Mouse (Mus musculus): ENCODE measurements around the gene Slc7a7. TPM values are rescaled to one million over a fixed set of nuclear protein-coding genes. Genes with fewer than 3 reads are reported as not detected.
A peak's percentile ranks its signal among the peaks of the same experiment; 100 is the strongest.

The Slc7a7 gene
- total RNA-seq (2022) = 1 to 10 TPM; 3.8 to 6.4 (median 5.1) TPM

DNA sequence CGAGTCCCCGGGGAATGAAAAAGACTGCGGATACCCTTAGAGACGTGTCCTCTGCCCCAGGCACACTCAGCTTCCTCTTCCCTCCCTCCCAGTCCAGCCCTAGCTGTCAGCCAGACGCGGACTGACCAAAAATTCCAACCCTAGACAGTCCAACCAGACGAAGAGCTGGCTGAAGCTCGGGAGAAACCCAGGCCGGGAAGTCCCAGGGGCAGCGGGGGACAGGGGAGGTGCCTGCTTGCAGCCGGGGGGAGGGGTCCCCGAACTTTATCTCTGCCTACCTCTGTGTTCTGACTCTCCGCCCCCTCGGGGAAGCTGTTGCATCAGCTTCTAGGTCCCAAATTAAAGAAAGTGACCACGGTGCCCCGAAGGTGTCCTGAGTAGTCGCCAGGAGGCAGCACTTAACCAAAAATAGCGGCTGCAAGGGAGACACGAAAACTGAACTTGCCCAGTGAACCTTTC lies at the start of gene Slc7a7:
Slc7a7 (minus strand) TSS at position 158 of the 459 bp plus-strand sequence.
- no peak for DNase-seq (ENCODE audit: low spot score)

DNA sequence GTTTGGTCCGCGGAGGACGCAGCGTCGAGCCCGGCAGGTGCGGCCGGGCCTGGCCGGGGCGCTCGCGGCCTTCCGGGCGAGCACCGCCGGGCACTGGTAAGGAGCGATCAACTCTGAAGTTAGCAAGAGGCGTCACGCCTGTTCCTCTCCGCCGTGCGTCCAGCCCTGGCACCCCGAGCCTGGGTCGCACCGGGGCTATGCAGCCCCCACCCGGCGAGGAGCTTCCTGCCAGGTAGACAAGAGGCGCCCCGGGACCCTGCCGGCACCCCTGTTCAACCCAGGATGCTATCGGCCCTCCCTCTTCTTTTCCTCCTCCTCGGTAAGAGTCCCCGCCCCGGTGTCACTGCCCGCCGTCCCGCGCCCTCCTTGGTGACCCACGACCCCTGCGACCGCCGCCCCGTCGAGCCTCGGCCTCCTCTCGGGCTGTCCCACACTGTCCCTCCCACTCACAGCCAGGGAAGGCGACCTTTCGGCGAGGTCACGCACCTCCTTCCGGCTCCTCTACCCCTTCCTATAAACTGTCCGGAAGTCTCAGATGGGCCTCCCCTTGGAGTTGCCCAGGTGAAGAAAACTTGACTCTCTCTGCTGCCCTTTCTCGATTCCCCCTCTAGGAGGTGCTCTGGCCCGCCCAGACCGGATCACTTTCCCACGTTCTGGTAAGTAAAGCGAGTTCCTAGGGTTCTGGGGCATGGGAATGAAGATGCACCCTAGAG lies 46.9 kb upstream of the Slc7a7 start:
- peak; percentile 64 for DNase-seq (ENCODE audit: low spot score)

DNA sequence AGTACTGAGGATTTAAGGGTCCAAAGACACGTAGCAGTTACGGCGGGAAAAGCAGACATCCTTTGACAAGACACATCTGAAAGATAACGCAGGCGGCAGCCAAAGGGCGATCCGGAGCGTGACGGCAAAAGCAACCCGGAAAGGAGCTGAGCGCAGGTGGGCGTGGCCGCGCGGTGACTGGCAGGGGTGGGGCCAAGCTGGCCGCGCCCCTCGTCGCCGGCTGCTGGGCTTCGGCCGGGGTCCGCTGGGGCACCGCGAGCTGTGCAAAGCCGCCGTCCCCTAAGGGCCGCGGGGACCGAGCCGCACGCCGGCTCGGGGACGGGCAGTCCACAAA lies 46.3 kb upstream of the Slc7a7 start, which contains the start of gene Lrp10:
Lrp10 (plus strand) TSS at position 179 of the 334 bp plus-strand sequence.
- DNase-seq (ENCODE audit: low spot score) = peak; percentile 82

DNA sequence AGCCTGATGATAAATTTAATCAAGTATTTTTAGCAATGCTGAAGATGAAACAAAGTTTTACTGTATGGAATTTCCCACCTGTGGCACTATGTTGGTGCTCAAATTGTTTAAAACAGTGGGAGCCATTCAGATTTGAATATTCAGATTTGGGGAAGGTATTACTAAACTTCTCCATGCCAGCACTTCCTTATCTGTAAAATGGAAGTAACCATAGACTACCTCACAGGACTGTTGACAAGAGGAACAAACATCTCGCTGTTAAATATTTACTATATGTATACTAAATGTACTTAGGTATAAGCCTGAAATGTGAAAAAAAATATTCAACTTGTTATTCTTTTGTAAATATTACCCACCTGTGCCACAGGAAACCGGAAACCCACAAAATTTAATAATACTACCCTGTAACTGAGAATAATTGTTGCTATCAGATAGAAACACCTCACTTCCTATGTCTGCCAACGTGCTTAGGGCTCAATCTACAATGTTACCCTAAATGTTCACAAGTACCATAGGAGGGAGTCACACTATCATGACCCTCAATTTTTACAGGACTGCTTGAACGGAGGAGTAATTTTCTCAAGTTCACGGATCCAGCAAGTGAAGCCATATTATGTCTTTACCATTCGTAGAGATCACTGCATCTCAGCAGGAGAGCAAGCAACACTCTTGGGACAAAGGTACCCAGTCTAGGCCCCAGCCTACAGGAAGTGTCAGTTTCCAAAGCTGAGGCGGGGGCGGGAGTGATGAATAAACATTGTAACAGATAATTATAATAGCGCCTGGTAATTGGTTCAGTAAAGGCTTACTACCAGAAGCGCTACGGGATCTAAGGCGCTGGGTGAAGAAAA lies 45.8 kb upstream of the Slc7a7 start:
- DNase-seq (ENCODE audit: low spot score) = no peak

DNA sequence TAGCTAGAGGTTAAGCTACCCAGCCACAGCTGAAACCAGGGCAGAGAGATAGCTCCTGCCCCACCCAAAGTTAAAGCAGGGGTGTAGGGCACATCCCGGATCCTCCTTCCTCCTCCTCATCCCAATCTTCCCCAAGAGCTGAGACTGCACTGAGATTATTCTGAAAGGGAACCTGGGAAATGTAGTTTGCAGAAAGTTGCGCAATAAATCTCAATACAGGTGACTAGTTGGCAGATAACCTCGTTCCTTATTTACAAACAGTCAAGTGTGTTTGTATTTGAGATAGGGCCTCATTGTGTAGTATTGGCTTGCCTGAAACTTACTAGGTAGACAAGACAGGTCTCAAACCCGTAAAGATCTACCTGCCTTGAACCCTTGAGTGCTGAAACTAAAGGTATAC lies 44.6 kb upstream of the Slc7a7 start:
- DNase-seq (ENCODE audit: low spot score) = no peak

DNA sequence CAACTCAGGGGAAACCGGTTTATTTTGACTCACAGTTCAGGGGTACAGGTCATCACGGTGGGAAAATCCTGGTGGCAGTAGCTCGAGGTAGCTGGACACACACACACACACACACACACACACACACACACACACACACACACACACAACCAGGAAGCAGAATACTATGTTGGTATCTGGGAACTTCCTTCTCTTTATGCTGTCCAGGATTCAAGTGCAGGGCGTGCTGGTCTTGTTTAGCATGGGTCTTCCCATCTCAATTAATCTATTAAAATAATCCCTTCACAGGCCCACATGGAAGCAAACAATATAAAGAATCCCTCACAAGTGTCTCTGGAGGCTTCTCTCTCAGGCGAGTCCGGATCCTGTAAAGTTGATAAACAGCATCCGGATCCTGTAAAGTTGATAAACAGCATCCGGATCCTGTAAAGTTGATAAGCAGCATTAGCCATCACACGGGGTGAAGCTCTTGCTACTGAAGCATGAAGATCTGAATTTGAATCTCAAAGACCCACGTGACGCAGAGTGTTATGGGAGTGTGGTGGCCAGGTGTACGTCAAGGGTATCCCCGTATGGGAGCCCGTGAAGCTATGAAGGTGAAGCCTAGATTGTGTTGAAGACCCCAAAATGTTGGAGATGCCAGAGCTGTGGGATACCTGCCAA lies 40.5 kb upstream of the Slc7a7 start:
- no peak for DNase-seq (ENCODE audit: low spot score)

DNA sequence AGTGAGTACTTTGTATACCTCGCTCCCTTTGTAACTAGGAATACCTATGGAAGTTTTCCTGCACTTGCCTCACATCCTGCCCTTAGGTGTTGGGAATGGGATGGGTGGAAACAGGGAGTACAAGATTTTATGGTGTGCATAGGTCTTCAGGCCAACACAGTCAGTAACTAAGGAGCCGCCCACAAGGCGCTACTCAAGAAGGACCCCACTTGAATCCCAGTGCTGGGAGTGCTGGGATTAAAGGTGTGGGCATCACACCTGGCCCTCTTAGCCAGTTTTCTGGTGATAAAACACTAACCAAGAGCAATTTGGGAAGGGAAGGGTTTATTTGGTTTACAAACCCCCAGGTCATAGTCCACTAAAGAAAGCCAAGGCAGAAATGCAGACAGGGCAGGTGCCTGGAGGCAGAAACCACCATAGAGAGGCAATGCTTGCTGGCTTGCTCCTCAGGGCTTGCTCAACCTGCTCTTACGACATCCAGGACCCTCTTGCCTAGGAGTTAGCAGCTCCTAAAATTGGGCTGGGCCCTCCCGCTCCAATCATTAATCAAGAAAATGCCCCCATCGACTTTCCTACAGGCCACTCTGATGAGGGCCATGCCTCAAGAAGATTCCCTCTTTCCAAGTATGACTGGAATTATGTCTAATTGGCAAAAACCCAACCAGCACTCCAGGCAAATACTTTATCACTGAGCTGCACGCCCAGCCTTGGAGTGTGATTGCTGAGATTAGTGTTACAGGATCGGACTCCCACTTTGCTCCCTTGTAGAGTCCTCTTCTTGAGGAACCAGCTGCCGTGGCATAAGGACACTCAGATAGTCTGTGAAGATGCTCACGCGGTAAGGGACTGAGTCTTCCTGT lies 37.3 kb upstream of the Slc7a7 start:
- no peak for DNase-seq (ENCODE audit: low spot score)

DNA sequence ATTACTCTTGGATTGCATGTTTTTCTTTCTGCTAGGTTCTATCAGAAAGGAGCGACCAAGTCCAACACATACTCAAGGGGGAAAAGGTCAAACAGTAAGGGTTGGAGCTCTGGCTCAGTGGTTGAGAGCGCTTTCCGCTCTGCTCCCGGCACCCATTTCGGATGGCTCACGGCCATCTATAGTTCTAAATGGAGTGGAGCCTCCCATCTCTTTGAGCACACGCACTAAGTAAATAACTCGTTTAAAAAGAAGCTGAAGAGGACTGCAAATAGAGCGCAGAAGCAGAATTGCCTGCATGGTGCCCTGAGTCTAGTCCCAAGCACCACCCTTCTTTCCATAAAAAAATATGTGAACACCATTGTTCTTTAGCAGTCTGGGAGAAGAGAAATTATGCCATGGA lies 36.0 kb upstream of the Slc7a7 start:
- DNase-seq (ENCODE audit: low spot score) = no peak

DNA sequence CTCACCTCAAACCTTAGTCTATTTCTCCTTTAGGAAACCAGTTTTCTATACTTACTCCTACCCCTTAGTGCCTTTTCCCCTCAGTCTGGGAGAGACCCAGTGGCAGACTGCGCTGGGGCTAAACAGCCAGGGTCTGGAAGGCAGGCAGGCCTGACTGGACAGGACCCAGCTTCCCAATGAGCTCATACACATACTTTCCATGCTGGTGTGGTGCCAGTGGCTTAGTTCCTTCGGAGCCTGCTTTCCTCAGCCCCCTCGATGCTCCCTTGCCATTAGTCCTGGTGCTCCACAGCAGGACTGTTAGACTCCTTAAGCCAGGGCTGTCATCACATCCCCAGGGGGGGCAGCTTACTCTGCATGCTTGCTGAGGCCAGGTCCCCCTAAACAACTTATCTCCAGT lies 27.9 kb upstream of the Slc7a7 start:
- no peak for DNase-seq (ENCODE audit: low spot score)

DNA sequence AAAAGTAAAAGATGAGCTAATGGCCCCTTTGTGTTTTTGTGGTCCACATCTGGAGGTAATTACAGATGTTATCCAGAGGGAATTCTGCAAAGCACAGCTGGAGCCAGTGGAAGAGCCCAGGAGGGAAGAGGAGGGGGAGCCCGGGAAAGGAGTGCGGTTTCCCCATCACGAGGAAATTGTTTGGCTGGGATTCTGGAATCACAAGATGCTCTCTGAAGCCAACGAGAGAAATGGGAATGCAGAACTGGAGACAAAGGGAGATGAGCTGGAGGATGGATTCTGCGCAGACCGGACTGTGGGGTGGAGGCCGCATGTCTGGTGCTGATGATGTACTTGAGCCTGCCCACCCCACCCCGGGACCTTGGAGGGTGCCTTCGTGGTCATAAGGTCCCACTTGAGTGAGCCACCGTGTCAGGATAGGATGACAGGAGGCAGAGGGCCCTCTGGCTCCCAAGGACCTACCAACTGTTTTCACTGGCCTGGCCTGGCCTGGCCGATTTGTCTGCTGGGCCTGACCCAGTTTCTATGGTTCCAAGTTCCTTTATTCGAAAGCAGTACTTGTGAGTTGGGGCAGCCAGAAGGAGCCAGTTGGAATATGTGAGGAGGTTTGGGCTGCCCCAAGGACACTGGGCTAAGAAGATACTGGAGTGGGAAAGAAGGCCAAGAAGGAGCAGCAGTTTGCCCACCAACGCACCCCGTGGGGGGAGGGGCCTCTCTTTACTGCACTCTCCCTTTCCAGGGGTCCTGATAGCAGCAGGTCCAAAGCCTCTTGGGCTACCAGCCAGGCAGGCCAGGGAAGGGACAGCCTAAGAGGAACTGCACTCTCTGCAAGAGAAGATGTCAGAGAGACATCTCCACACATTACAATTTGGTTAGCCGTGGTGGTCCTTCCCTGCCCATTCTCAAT lies 26.4 kb upstream of the Slc7a7 start:
- peak; percentile 84 for DNase-seq (ENCODE audit: low spot score)

DNA sequence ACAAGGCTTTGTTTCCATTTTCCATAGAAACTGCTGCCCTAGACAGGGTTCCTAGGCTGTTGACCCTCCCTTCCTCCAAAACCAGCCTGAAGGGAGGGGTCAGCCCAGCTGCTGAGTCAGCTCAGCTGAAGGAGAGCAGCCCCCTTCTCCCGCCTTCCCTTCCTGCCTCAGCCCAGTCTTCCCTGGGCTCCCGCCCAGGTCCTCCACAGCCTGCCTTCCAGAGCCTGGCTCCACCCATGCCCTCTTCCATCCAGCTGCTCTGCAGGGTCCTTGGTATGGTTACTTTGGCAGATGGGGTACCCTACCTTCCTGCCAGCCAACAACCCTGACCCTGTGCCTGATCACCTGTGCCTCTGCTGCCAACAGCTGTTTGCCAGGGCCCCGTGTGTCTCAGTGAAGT lies 25.6 kb upstream of the Slc7a7 start:
- DNase-seq (ENCODE audit: low spot score) = peak; percentile 37

DNA sequence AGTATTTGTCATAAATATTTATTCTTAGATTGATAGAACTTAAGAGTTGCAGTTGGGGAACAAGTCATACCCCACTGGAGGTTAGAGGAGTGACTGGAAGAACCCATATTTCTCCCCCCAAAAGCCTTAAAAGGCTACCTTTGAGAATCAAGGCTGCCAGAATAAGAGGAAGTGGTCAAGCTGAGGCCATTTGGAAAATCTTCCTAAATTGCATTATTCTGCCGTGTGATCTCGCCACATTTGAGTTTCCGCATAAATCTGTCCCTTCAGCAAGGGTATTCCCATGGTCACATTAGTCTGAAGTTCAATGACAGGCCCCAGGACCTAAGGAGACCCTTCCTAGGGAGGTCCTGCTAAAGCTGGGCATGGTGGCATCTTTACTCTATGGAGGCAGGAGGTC lies 25.0 kb upstream of the Slc7a7 start:
- DNase-seq (ENCODE audit: low spot score) = no peak

DNA sequence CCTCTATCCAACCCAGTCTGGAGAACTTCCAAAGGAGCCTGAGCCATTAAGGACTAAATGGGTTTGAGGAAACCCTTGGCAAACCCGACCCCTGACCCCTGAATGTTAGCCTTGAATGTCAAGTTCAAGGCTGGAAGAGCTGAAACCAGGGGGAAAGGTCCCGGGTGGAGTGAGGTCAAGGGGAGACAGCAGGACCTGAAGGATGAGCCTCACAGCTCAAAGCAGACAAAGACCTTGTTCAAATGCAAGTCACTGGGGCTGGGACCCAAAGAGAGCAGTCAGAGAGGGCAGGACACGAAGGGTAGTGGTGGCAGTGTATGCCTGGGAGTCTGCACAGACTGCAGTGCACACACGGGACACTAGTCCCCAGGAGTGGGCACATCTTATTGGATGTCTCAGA lies 23.8 kb upstream of the Slc7a7 start:
- DNase-seq (ENCODE audit: low spot score) = no peak

DNA sequence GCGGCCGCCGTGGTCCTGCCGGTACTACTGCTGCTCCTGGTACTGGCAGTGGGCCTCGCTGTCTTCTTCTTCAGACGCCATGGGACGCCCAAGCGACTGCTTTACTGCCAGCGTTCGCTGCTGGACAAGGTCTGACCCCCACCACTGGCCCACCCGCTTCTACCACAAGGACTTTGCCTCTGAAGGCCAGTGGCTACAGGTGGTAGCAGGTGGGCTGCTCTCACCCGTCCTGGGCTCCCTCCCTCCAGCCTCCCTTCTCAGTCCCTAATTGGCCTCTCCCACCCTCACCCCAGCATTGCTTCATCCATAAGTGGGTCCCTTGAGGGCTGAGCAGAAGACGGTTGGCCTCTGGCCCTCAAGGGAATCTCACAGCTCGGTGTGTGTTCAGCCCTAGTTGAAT lies 23.0 kb upstream of the Slc7a7 start:
- DNase-seq (ENCODE audit: low spot score) = no peak

DNA sequence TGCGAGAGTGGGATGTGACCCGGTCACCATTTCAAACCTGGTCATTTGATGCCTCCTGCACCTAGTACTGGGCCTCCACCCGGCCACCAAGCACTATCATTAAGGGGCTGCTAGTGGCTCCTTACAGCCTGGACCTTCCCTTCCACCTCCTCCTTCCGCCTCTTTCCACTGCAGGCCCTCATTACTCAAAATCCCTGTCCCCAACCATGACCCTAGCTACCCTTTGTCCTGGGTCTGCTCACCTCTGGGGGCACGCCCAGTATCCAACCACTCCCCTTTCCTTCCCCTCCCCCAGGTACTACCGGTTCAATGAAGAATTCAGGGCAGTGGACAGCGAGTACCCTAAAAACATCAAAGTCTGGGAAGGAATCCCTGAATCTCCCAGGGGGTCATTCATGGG lies 22.0 kb upstream of the Slc7a7 start:
- no peak for DNase-seq (ENCODE audit: low spot score)

DNA sequence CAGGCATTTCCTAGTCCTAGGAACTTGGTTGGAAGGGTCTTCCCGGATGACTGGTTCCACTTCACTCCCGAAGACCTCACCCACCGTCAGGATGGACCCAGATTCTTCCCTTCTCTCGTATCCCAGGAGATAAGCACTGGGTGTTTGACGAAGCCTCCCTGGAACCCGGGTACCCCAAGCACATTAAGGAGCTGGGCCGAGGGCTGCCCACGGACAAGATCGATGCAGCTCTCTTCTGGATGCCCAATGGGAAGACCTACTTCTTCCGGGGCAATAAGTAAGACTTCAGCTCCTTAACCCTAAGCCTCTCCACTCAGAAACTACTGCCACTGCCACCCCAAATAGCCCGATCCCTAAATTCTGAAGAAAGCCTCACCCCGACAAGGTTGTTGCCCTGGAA lies 21.6 kb upstream of the Slc7a7 start:
- DNase-seq (ENCODE audit: low spot score) = no peak

DNA sequence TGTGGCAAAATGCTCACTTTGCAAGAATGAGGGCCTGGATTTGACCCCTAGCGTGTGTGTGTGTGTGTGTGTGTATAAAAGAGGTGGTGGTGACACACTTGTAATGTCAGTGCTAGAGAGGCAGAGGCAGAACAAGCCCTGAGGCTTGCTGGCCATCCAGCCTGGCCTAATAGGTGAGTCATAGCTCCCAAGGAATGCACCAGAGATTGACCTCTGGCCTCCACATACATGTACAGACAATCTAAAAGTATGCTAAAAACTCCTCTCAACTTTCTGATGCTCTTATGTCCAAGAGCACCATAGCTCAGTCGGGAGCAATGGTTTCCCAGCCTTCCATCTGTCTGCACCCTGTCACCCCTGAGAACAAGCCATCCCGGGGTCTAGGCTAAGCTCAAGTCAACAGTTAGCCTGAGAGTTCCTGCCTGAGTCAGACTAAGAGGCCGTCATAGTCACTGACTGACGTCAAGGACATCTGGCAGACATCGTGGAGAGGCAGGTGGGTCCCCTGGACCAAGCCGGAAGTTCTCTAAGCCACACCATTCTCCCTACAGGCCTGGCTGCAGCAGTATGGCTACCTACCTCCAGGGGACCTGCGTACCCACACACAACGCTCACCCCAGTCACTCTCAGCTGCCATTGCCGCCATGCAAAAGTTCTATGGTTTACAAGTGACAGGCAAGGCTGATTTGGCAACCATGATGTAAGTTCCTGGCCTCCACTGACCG lies 17.8 kb upstream of the Slc7a7 start:
- DNase-seq (ENCODE audit: low spot score) = no peak

DNA sequence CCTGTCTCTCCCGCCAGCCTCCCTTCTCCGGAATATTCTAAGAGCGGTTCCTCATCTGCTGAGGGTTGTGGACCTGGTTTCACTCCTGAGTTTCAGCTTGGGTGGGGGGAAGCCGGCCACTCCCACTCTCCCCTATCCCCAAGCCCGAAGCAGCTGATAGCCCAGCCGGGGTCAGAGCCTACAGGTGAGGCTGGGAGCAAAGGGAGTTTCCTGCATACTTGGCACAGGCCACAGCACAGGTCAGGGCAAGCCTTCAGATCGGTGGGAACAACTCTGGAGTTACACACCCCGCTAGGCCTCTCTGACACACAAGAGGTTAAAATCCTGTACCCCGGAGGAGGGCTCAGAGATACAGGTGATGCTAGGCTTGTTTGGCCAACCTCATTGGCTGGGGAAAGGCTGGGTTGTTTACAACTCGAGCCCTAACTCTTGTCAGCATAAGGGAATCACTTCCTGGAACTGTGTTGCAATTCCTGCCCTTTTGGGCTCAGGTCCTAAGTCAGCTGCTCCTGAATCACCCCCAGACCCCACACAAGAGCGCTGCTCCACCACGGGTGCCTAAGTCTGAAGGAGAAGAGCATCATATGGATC lies 16.5 kb upstream of the Slc7a7 start:
- DNase-seq (ENCODE audit: low spot score) = no peak

All from heart, adult 8-10 months (tissue).